Mouse (Mus musculus) kidney, embryonic 14.5 days (tissue): Measurements from ENCODE around the gene D030056L22Rik. TPM values are rescaled to one million over a fixed set of nuclear protein-coding genes. Genes with fewer than 3 reads are reported as not detected.
A peak's percentile ranks its signal among the peaks of the same experiment; 100 is the strongest.

Source experiments
- ATAC-seq: fragments of 200-750 bp; cut with Nextera tagmentation; 2 replicates; pipeline ENCODE4 v1.8.0; 2017; ENCODE audit warnings: moderate number of reproducible peaks, mild to moderate bottlenecking, moderate TSS enrichment, moderate library complexity; ENCODE audit not compliant: low FRiP score, low TSS enrichment
- H3K27ac ChIP-seq: fragments of 300-500 bp; sonication (generic); 2 replicates; pipeline ENCODE4 v1.5.1; 2014; ENCODE audit warnings: low read depth, mild to moderate bottlenecking, low read length, moderate library complexity, mixed read lengths
- H3K27me3 ChIP-seq: fragments of 300-500 bp; sonication (generic); 2 replicates; pipeline ENCODE4 v1.6.1; 2014; ENCODE audit warnings: mild to moderate bottlenecking, low read length; ENCODE audit not compliant: control insufficient read depth, insufficient read depth
- H3K36me3 ChIP-seq: fragments of 300-500 bp; sonication (generic); 2 replicates; pipeline ENCODE4 v1.6.1; 2014; ENCODE audit warnings: low read length, mixed read lengths; ENCODE audit not compliant: control insufficient read depth, insufficient read depth
- H3K4me1 ChIP-seq: fragments of 300-500 bp; sonication (generic); 2 replicates; pipeline ENCODE4 v1.6.1; 2014; ENCODE audit warnings: low read length, mixed read lengths; ENCODE audit not compliant: control insufficient read depth, insufficient read depth
- H3K4me2 ChIP-seq: fragments of 300-500 bp; sonication (generic); replicated peaks from 2 replicates; pipeline ENCODE4 v1.6.1; 2014; ENCODE audit warnings: low read depth, mild to moderate bottlenecking, low read length
- H3K4me3 ChIP-seq: fragments of 300-500 bp; sonication (generic); 2 replicates; pipeline ENCODE4 v1.5.1; 2014; ENCODE audit warnings: mild to moderate bottlenecking, low read length
- H3K9ac ChIP-seq: fragments of 300-500 bp; sonication (generic); 2 replicates; pipeline ENCODE4 v1.6.1; 2014; ENCODE audit warnings: low read depth, mild to moderate bottlenecking, low read length, moderate library complexity
- H3K9me3 ChIP-seq: fragments of 300-500 bp; sonication (generic); 2 replicates; pipeline ENCODE4 v1.6.1; 2016; ENCODE audit warnings: low read length; ENCODE audit not compliant: control insufficient read depth
- WGBS: fragments of 180-500 bp; shearing (Covaris S2); extraction: QIAGEN DNeasy Blood & Tissue Kit; methylation state at CpG from one replicate; pipeline ENCODE4 v1.1.7; 2014; 5-methylcytosine and 5-hydroxymethylcytosine counted together
- polyA plus RNA-seq: library from polyadenylated mRNA; unstranded; fragments of >200 nt; fragmentation: Nextera tagmentation; extraction: Ambion mirVana; gene quantifications from 2 replicates; pipeline ENCODE4 v1.2.1, GENCODE M21; 2014

The D030056L22Rik gene
- polyA plus RNA-seq, 1 experiment from 2014 or later: 47.8 TPM

- no peaks in the 10 kb centered on the region for H3K9me3 ChIP-seq
- H3K4me3 ChIP-seq: no peak overlapping the region
- WGBS: 70% methylated on average over 3 of the region's 3 CpGs
- no peak overlapping the region for H3K9ac ChIP-seq
- no peaks in the 10 kb centered on the region for H3K27me3 ChIP-seq
- H3K4me2 ChIP-seq: no peak overlapping the region
- peaks cover 14% of the 10 kb centered on the region; the same call in 1 of the 2 replicates for H3K36me3 ChIP-seq
- no peaks in the 10 kb centered on the region for H3K4me1 ChIP-seq
- H3K27ac ChIP-seq: no peak overlapping the region
- ATAC-seq: no peak
Measured at GRCm38 (mm10) chr19:18687556-18687955, 25.4 kb upstream of the D030056L22Rik start.

- WGBS: 86% methylated on average over 3 of the region's 3 CpGs
- Histone ChIP-seq H3K9me3 (no peaks in the 10 kb centered on the region), H3K4me3 (no peak overlapping the region), H3K9ac (no peak overlapping the region), H3K4me2 (no peak overlapping the region), H3K27ac (no peak overlapping the region), H3K27me3 (no peaks in the 10 kb centered on the region), H3K36me3 (peaks cover 27% of the 10 kb centered on the region; the same call in 1 of the 2 replicates), H3K4me1 (no peaks in the 10 kb centered on the region)
- no peak for ATAC-seq
Measured at GRCm38 (mm10) chr19:18692176-18692575, 20.8 kb upstream of the D030056L22Rik start.

DNA sequence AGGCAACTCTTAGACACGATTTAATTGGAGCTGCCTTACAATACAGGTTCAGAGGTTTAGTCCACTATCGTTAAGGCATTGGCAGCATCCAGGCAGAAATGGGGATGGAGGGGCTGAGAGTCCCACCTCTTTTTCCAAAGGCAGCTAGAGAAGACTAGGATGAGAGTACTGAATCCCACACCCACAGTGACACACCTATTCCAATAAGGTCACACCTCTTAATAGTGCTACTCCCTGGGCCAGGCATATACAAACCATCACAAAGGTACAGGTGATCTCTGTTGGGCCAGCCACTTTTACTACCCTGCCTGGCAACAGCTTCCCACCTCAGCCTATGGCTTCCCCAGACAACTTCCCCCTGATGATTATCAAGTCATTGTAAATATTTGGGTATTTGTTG, 20.2 kb upstream of the D030056L22Rik start:
- H3K27me3 ChIP-seq: no peaks in the 10 kb centered on the region

DNA sequence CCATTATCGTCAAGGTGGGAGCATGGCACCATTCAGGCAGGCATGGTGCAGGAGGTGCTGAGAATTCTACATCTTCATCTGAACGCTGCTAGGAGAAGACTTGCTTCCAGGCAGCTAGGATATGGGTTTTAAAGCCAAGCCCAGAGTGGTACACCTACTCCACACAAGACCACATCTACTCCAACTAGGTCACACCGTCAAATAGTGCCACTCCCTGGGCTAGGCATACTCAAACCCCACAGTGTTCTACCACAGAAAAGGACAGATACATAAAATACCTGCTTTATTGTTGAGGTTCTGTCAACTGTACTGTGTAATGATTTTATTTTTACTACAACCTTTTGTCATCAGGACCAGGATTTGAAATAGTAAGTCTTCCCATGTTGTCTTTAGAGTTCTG, 17.9 kb upstream of the D030056L22Rik start:
- no peak for ATAC-seq
- Histone ChIP-seq H3K27me3 (no peaks in the 10 kb centered on the region), H3K36me3 (peaks cover 27% of the 10 kb centered on the region; the same call in 1 of the 2 replicates), H3K9ac (no peak overlapping the region), H3K4me2 (no peak overlapping the region), H3K4me1 (no peaks in the 10 kb centered on the region), H3K27ac (no peak overlapping the region), H3K9me3 (no peaks in the 10 kb centered on the region), H3K4me3 (no peak overlapping the region)
- whole genome bisulfite sequencing: 97% methylated on average over 3 of the region's 3 CpGs

More for the DNA sequence above, 20.2 kb upstream of the D030056L22Rik start:
- no peak for ATAC-seq
- Histone ChIP-seq H3K4me3 (no peak overlapping the region), H3K27ac (no peak overlapping the region), H3K9ac (no peak overlapping the region), H3K9me3 (no peaks in the 10 kb centered on the region), H3K4me2 (no peak overlapping the region), H3K36me3 (peaks cover 27% of the 10 kb centered on the region; the same call in 1 of the 2 replicates), H3K4me1 (no peaks in the 10 kb centered on the region)
- 91% methylated on average over 2 of the region's 2 CpGs for WGBS

GRCm38 (mm10) chr19:18695552-18695951, 17.4 kb upstream of the D030056L22Rik start:
- Histone ChIP-seq H3K27ac (no peak overlapping the region), H3K27me3 (no peaks in the 10 kb centered on the region), H3K9ac (no peak overlapping the region), H3K4me2 (no peak overlapping the region), H3K9me3 (no peaks in the 10 kb centered on the region), H3K4me1 (no peaks in the 10 kb centered on the region), H3K36me3 (peaks cover 26% of the 10 kb centered on the region; the same call in 1 of the 2 replicates), H3K4me3 (no peak overlapping the region)
- WGBS: 87% methylated on average over 1 of the region's 1 CpGs
- ATAC-seq: no peak

- H3K4me2 ChIP-seq: no peak overlapping the region
- H3K9ac ChIP-seq: no peak overlapping the region
- H3K4me1 ChIP-seq: no peaks in the 10 kb centered on the region
- no peak overlapping the region for H3K27ac ChIP-seq
- no peaks in the 10 kb centered on the region for H3K27me3 ChIP-seq
- H3K36me3 ChIP-seq: no peaks in the 10 kb centered on the region
- no peak overlapping the region for H3K4me3 ChIP-seq
- no peaks in the 10 kb centered on the region for H3K9me3 ChIP-seq
- no peak for ATAC-seq
Measured at GRCm38 (mm10) chr19:18708101-18708500, 4.9 kb upstream of the D030056L22Rik start.

DNA sequence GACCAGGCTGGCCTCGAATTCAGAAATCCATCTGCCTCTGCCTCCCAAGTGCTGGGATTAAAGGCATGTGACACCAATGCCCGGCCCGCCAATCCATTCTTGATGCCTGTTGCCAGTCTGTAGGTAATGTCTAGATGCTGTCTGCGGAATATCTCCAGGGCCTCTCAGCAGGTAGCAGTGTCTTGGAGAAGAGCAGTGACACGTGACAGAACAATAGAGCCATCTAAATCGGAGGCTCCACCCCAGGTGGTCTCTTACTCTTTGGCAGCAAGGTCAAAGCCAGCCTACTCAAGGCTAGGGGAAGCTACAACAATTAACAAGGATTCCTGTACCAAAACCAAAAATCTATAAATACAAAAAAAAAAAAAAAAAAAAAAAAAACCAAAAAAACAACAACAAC, 2.1 kb upstream of the D030056L22Rik start:
- Histone ChIP-seq H3K9me3 (no peaks in the 10 kb centered on the region), H3K4me1 (peaks cover 18% of the 10 kb centered on the region; the same call in 1 of the 2 replicates), H3K36me3 (no peaks in the 10 kb centered on the region), H3K4me2 (no peak overlapping the region), H3K27me3 (no peaks in the 10 kb centered on the region), H3K4me3 (no peak overlapping the region), H3K27ac (no peak overlapping the region), H3K9ac (no peak overlapping the region)
- ATAC-seq: no peak
- WGBS: 87% methylated on average over 6 of the region's 6 CpGs

- Histone ChIP-seq H3K4me2 (no peak overlapping the region), H3K27me3 (no peaks in the 10 kb centered on the region), H3K4me3 (no peak overlapping the region), H3K36me3 (no peaks in the 10 kb centered on the region), H3K9ac (no peak overlapping the region), H3K9me3 (no peaks in the 10 kb centered on the region), H3K27ac (no peak overlapping the region; the same call in 1 of the 2 replicates), H3K4me1 (peaks cover 18% of the 10 kb centered on the region; the same call in 1 of the 2 replicates)
- ATAC-seq: no peak
- WGBS: 90% methylated on average over 9 of the region's 9 CpGs
Measured at GRCm38 (mm10) chr19:18711589-18711988, 1.4 kb upstream of the D030056L22Rik start.

GRCm38 (mm10) chr19:18712153-18712865, 684 bp upstream of the D030056L22Rik start:
- no peaks in the 10 kb centered on the region for H3K36me3 ChIP-seq
- no peak for ATAC-seq
- 57% methylated on average over 16 of the region's 16 CpGs for WGBS
- H3K27ac ChIP-seq: peak overlapping the region; percentile 94
- peak overlapping the region; percentile 87 for H3K9ac ChIP-seq
- no peaks in the 10 kb centered on the region for H3K27me3 ChIP-seq
- H3K4me1 ChIP-seq: peaks cover 18% of the 10 kb centered on the region; the same call in 1 of the 2 replicates
- peak overlapping the region; percentile 50 for H3K4me2 ChIP-seq
- peak overlapping the region; percentile 84 for H3K4me3 ChIP-seq
- H3K9me3 ChIP-seq: no peaks in the 10 kb centered on the region
